7 mouse cellular contexts compared by ENCODE assay signal in the genomic region with DNA sequence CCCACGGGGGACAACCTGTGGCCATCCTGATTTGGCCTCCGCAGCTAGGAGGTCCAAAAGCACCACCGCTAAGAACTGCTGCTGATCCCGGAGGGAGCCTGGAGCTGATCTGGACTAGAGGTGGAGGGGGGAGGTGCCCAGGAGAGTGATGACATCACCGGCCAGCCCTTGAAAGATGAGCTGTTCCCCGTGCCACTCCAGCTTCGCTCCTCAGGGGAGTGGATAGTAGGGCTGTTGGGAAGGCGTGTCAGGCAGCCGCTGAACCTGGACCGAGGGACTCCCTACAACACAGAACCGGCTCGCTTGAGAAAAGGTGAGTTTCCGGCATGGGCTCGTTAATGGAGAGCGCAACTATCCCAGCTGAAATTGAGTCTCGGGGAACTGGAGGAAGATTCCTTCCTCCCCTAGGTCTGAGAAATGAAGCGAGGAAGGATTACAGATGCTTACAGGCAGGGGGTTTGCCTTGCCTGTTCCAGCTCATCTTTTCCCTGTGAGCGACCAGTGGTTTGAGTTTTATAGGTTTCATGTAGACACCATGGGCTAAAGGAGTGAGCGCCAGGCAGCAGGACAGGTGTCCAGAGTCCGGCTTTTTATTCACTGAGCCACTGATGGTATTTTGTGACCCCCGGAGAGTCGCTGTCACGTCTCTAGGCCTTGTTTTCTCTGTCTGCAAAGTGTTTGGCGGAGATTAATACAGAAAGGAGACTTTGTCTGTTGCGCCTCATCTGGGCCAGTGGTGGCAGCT. TPM values are rescaled to one million over a fixed set of nuclear protein-coding genes. Genes with fewer than 3 reads are reported as not detected.
DNase-seq lines count a peak whose midpoint lies in the region; ATAC-seq and TF ChIP-seq lines count a peak whose summit lies in the region.

TSS of gene Bdkrb2 (plus strand) at position 291 of the 745 bp plus-strand sequence.

- 6% methylated on average over 25 of the region's 25 CpGs for WGBS in kidney, postnatal 0 days
- 4% methylated on average over 25 of the region's 25 CpGs for WGBS in midbrain, embryonic 10.5 days
- 14% methylated on average over 25 of the region's 25 CpGs for WGBS in thymus, adult 2 months

- no peak for TF ChIP-seq POLR2A in thymus, adult 2 months (IDR thresholded peaks at IDR 0.05; ENCODE audit: control insufficient read depth, extremely low read depth, insufficient read depth, low read length, poor library complexity)

- H3K9me3 ChIP-seq in kidney, postnatal 0 days (replicated peaks; ENCODE audit: low read length), result no peaks in the 10 kb centered on the region
- no peaks in the 10 kb centered on the region for H3K9me3 ChIP-seq in midbrain, embryonic 10.5 days (replicated peaks)

- ATAC-seq in kidney, postnatal 0 days (replicated peaks; ENCODE audit: low FRiP score, low read depth), result peak; percentile 78

- DNase-seq in Muller cell, postnatal 12 days (ENCODE audit: inconsistent ontology term), result peak; percentile 79
- peak; percentile 82 for DNase-seq in adrenal gland, postnatal 10 days
- DNase-seq in gastrocnemius, postnatal 36 days, result peak; percentile 43 to 47
- peak; percentile 83 for DNase-seq in kidney, postnatal 0 days (ENCODE audit: low spot score)
- DNase-seq in midbrain, embryonic 10.5 days (ENCODE audit: low spot score), result peak; percentile 66
- no peak for DNase-seq in thymus, adult 2 months
- no peak for DNase-seq in thymus, postnatal 25 days

- H3K4me3 ChIP-seq in kidney, postnatal 0 days (replicated peaks; ENCODE audit: low read depth, low read length), result peak within 1 kb of the TSS; percentile 28
- peak within 1 kb of the TSS; percentile 55 for H3K4me3 ChIP-seq in midbrain, embryonic 10.5 days
- no peak within 1 kb of the TSS for H3K4me3 ChIP-seq in thymus, adult 2 months (ENCODE audit: control insufficient read depth, insufficient read depth, low read length)

- peak within 1 kb of the TSS; percentile 66 for H3K4me2 ChIP-seq in kidney, postnatal 0 days (ENCODE audit: low read length)

- H3K36me3 ChIP-seq in kidney, postnatal 0 days (ENCODE audit: insufficient read depth, low read length), result no peaks in the 10 kb centered on the region
- H3K36me3 ChIP-seq in midbrain, embryonic 10.5 days, result no peaks in the 10 kb centered on the region
- no peaks in the 10 kb centered on the region for H3K36me3 ChIP-seq in thymus, adult 2 months (ENCODE audit: control insufficient read depth, insufficient read depth, low read length)

- intact Hi-C loops in gastrocnemius, postnatal 36 days (cut with DNase I), result no loop called here

- H3K27ac ChIP-seq in kidney, postnatal 0 days, result no peak within 1 kb of the TSS
- peak within 1 kb of the TSS; percentile 19; the same call in 1 of the 2 replicates for H3K27ac ChIP-seq in midbrain, embryonic 10.5 days (replicated peaks)
- no peak within 1 kb of the TSS for H3K27ac ChIP-seq in thymus, adult 2 months (ENCODE audit: control insufficient read depth, insufficient read depth, low read length)

- TF ChIP-seq CTCF in kidney, postnatal 0 days (IDR thresholded peaks at IDR 0.05; ENCODE audit: low read depth), result no peak
- no peak for TF ChIP-seq CTCF in thymus, adult 2 months (IDR thresholded peaks at IDR 0.05; ENCODE audit: borderline replicate concordance, control insufficient read depth, extremely low read depth, insufficient read depth, low read length, poor library complexity)

- H3K4me1 ChIP-seq in kidney, postnatal 0 days (replicated peaks; ENCODE audit: insufficient read depth, low read length), result peaks cover 24% of the 10 kb centered on the region
- peaks cover 37% of the 10 kb centered on the region for H3K4me1 ChIP-seq in midbrain, embryonic 10.5 days
- no peaks in the 10 kb centered on the region; the same call in 1 of the 2 replicates for H3K4me1 ChIP-seq in thymus, adult 2 months (replicated peaks; ENCODE audit: control insufficient read depth, insufficient read depth, low read length)

- peaks cover 10% of the 10 kb centered on the region; the same call in 1 of the 2 replicates for H3K27me3 ChIP-seq in kidney, postnatal 0 days (ENCODE audit: insufficient read depth, low read length)
- H3K27me3 ChIP-seq in midbrain, embryonic 10.5 days (ENCODE audit: low read depth, poor library complexity, severe bottlenecking), result peaks cover 67% of the 10 kb centered on the region
- peaks cover 3% of the 10 kb centered on the region; the same call in 1 of the 2 replicates for H3K27me3 ChIP-seq in thymus, adult 2 months (ENCODE audit: control insufficient read depth, insufficient read depth, low read length)

- 0 out of 2 replicates have a peak within 1 kb of the TSS, but pooled peaks have one; percentile 35 for H3K9ac ChIP-seq in kidney, postnatal 0 days (ENCODE audit: low read depth, low read length)

RNA-seq across cellular contexts. Expression of gene Bdkrb2, which starts in this region (rescaled TPM):
- 10 to 100 TPM in 1 of 2 experiments, 1 to 10 TPM in 1; 7.4 to 11.6 TPM for total RNA-seq in adrenal gland, postnatal 10 days (2021)
- under 1 TPM; 0.52 to 0.66 TPM for total RNA-seq in gastrocnemius, postnatal 36 days (2021)
- 0.98 and 1.1 TPM in 2 replicates for polyA plus RNA-seq in kidney, postnatal 0 days (2015; fragmentation: Nextera tagmentation; extraction: Ambion mirVana)
- polyA plus RNA-seq in midbrain, embryonic 10.5 days (2016; fragmentation: Nextera tagmentation; extraction: Ambion mirVana), result 0.46 and 0.72 TPM in 2 replicates
- 0.92 and 1.4 TPM in 2 replicates for polyA plus RNA-seq in thymus, adult 2 months (2012; rRNA removed)

Comparison
In these comparisons a context has a peak if more than half of its experiments do, and no peak if none do; other contexts are left out.
1. RNA of gene Bdkrb2 (total RNA-seq): 7.4 to 11.6 TPM in adrenal gland, postnatal 10 days; 0.52 to 0.66 TPM in gastrocnemius, postnatal 36 days; every median in the first group is over 4 times any median in the second.
2. Peak in DNase-seq in gastrocnemius, postnatal 36 days; RNA of the gene not detected or under 1 TPM.
3. Peak in DNase-seq, H3K4me3 ChIP-seq and H3K27ac ChIP-seq in midbrain, embryonic 10.5 days; RNA of the gene not detected or under 1 TPM.
4. DNase-seq: peak in Muller cell, postnatal 12 days (single experiment), adrenal gland, postnatal 10 days (single experiment) and kidney, postnatal 0 days (single experiment); none in thymus, adult 2 months (single experiment) and thymus, postnatal 25 days (single experiment).